Mouse (Mus musculus) intestine, postnatal 0 days (tissue): Measurements from ENCODE around the gene Cd63. TPM values are rescaled to one million over a fixed set of nuclear protein-coding genes. Genes with fewer than 3 reads are reported as not detected.

ENCODE experiments used
- ATAC-seq: fragments of 200-750 bp; cut with Nextera tagmentation; 2 replicates; pipeline ENCODE4 v1.8.0; 2017; ENCODE audit warnings: mild to moderate bottlenecking, moderate TSS enrichment, moderate library complexity
- H3K27ac ChIP-seq: fragments of 300-500 bp; sonication (generic); 2 replicates; pipeline ENCODE4 v1.5.1; 2014; ENCODE audit warnings: mild to moderate bottlenecking, low read depth, low read length, moderate library complexity
- H3K27me3 ChIP-seq: fragments of 300-500 bp; sonication (generic); replicated peaks from 2 replicates; pipeline ENCODE4 v1.6.1; 2014; ENCODE audit warnings: low read length, mixed read lengths; ENCODE audit not compliant: control insufficient read depth, insufficient read depth
- H3K36me3 ChIP-seq: fragments of 300-500 bp; sonication (generic); 2 replicates; pipeline ENCODE4 v1.6.1; 2014; ENCODE audit warnings: mild to moderate bottlenecking, moderate library complexity; ENCODE audit not compliant: control insufficient read depth, insufficient read depth
- H3K4me1 ChIP-seq: fragments of 300-500 bp; sonication (generic); replicated peaks from 2 replicates; pipeline ENCODE4 v1.6.1; 2014; ENCODE audit warnings: antibody characterized with exemption, low read length, mixed read lengths; ENCODE audit not compliant: control insufficient read depth, insufficient read depth
- H3K4me2 ChIP-seq: fragments of 300-500 bp; sonication (generic); replicated peaks from 2 replicates; pipeline ENCODE4 v1.6.1; 2014; ENCODE audit warnings: low read depth, mild to moderate bottlenecking, moderate library complexity
- H3K4me3 ChIP-seq: fragments of 300-500 bp; sonication (generic); 2 replicates; pipeline ENCODE4 v1.5.1; 2014; ENCODE audit warnings: low read depth, low read length
- H3K9ac ChIP-seq: fragments of 300-500 bp; sonication (generic); 2 replicates; pipeline ENCODE4 v1.6.1; 2014; ENCODE audit warnings: mild to moderate bottlenecking, low read depth, low read length
- H3K9me3 ChIP-seq: fragments of 300-500 bp; sonication (generic); 2 replicates; pipeline ENCODE4 v1.6.1; 2016; ENCODE audit warnings: mixed run types; ENCODE audit not compliant: control insufficient read depth
- CTCF ChIP-seq: sonication (generic); IDR thresholded peaks from 2 replicates; pipeline ENCODE4 v1.5.1; 2016; ENCODE audit warnings: low read depth, mild to moderate bottlenecking, control low read depth, antibody characterized with exemption, moderate library complexity
- WGBS: fragments of 180-500 bp; shearing (Covaris S2); extraction: QIAGEN DNeasy Blood & Tissue Kit; methylation state at CpG from one replicate; pipeline ENCODE4 v1.1.7; 2014; 5-methylcytosine and 5-hydroxymethylcytosine counted together
- polyA plus RNA-seq: library from polyadenylated mRNA; unstranded; fragments of >200 nt; fragmentation: Nextera tagmentation; extraction: Ambion mirVana; gene quantifications from 2 replicates; pipeline ENCODE4 v1.2.1, GENCODE M21; 2015

Cd63 gene
- polyA plus RNA-seq, 1 experiment from 2014 or later: 939 TPM

GRCm38 (mm10) chr10:128892246-128892645, 8.5 kb upstream of the Cd63 start:
- Histone ChIP-seq H3K4me2 (peak overlapping the region; percentile 100), H3K9ac (0 out of 2 replicates have a peak overlapping the region, but pooled peaks have one; percentile 2), H3K4me1 (no peaks in the 10 kb centered on the region), H3K27me3 (peaks cover 19% of the 10 kb centered on the region), H3K27ac (no peak overlapping the region), H3K36me3 (no peaks in the 10 kb centered on the region), H3K4me3 (peak overlapping the region; percentile 53), H3K9me3 (no peaks in the 10 kb centered on the region)
- TF ChIP-seq CTCF: no peak
- WGBS: 9% methylated on average over 9 of the region's 9 CpGs
- ATAC-seq: no peak

- H3K4me3 ChIP-seq: no peak overlapping the region
- no peaks in the 10 kb centered on the region for H3K4me1 ChIP-seq
- TF ChIP-seq CTCF: peak; percentile 84
- H3K9ac ChIP-seq: no peak overlapping the region
- no peak overlapping the region for H3K27ac ChIP-seq
- no peaks in the 10 kb centered on the region for H3K9me3 ChIP-seq
- H3K36me3 ChIP-seq: no peaks in the 10 kb centered on the region
- ATAC-seq: peak; percentile 52; the same call in 1 of the 2 replicates
- H3K4me2 ChIP-seq: peak overlapping the region; percentile 37
- peaks cover 19% of the 10 kb centered on the region for H3K27me3 ChIP-seq
- under 1% methylated on average over 9 of the region's 9 CpGs for WGBS
Observed at GRCm38 (mm10) chr10:128895437-128895836, 5.4 kb upstream of the Cd63 start.

- peaks cover 19% of the 10 kb centered on the region for H3K27me3 ChIP-seq
- H3K4me2 ChIP-seq: peak overlapping the region; percentile 37
- TF ChIP-seq CTCF: no peak
- WGBS: 16% methylated on average over 17 of the region's 17 CpGs
- no peaks in the 10 kb centered on the region for H3K9me3 ChIP-seq
- no peaks in the 10 kb centered on the region for H3K36me3 ChIP-seq
- no peak overlapping the region for H3K27ac ChIP-seq
- no peaks in the 10 kb centered on the region for H3K4me1 ChIP-seq
- H3K9ac ChIP-seq: no peak overlapping the region
- no peak overlapping the region for H3K4me3 ChIP-seq
- 0 out of 2 replicates have a peak, but pooled peaks have one; percentile 20 for ATAC-seq
Observed at GRCm38 (mm10) chr10:128895952-128896693, 4.7 kb upstream of the Cd63 start.

GRCm38 (mm10) chr10:128896807-128897206, 4.0 kb upstream of the Cd63 start:
- H3K36me3 ChIP-seq: no peaks in the 10 kb centered on the region
- TF ChIP-seq CTCF: no peak
- no peaks in the 10 kb centered on the region for H3K9me3 ChIP-seq
- 43% methylated on average over 1 of the region's 1 CpGs for WGBS
- no peak overlapping the region for H3K4me2 ChIP-seq
- peaks cover 19% of the 10 kb centered on the region for H3K27me3 ChIP-seq
- no peak overlapping the region for H3K9ac ChIP-seq
- H3K4me1 ChIP-seq: no peaks in the 10 kb centered on the region
- no peak overlapping the region for H3K4me3 ChIP-seq
- no peak overlapping the region for H3K27ac ChIP-seq
- ATAC-seq: no peak

- H3K9ac ChIP-seq: no peak overlapping the region
- H3K4me3 ChIP-seq: no peak overlapping the region
- H3K27ac ChIP-seq: no peak overlapping the region
- no peaks in the 10 kb centered on the region for H3K9me3 ChIP-seq
- WGBS: 15% methylated on average over 1 of the region's 1 CpGs
- H3K4me2 ChIP-seq: no peak overlapping the region
- no peaks in the 10 kb centered on the region for H3K4me1 ChIP-seq
- H3K36me3 ChIP-seq: no peaks in the 10 kb centered on the region
- no peak for ATAC-seq
- peaks cover 16% of the 10 kb centered on the region for H3K27me3 ChIP-seq
- TF ChIP-seq CTCF: no peak
Observed at GRCm38 (mm10) chr10:128897501-128897900, 3.3 kb upstream of the Cd63 start.

DNA sequence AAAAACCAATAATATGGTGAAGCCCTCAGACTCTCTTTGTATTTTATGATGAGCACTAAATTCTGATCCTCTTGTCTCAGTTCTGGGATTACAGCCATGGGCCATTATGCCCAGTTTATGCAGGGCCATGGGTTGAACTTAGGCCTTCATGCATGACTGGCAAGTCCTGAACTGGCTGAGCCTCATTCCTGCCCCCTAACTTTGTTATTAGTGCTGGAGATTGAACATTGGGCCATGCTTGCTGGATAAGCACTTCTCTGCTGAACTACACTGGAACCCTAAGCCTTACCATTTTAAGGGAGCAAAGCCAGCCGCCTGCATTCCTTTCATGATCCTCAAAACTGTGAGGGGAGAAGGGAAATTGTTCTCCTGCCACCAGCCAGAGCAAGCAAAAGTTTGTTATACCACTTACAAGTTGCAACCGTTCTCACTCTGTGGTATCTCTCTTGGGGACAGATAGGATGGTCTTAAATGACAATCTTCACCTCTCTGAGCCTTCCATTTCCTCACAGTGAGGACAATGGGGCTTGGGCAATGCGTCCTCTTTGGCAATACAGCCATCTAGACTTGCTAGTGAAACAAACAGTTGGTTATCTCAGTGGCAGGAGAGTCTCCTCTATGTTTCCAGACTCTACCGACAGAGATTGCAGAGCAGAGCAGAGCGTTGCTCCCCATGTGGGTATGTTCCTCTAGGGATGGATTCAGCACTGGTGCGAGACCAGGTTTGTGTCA, 864 bp upstream of the Cd63 start:
- Histone ChIP-seq H3K27ac (no peak overlapping the region), H3K9me3 (no peaks in the 10 kb centered on the region), H3K4me2 (no peak overlapping the region), H3K27me3 (peaks cover 11% of the 10 kb centered on the region), H3K36me3 (no peaks in the 10 kb centered on the region), H3K4me3 (no peak overlapping the region), H3K9ac (no peak overlapping the region), H3K4me1 (no peaks in the 10 kb centered on the region)
- no peak for TF ChIP-seq CTCF
- 75% methylated on average over 6 of the region's 6 CpGs for WGBS
- no peak for ATAC-seq
